Mouse (Mus musculus) MEL (cell line): ENCODE data around the gene Tead1. TPM values are rescaled to one million over a fixed set of nuclear protein-coding genes. Genes with fewer than 3 reads are reported as not detected.

ENCODE experiments used
- DNase-seq: peaks from one replicate; pipeline ENCODE4 v3.0.0; 2011; ENCODE audit warnings: low read depth, low spot score
- H3K27ac ChIP-seq: 2 replicates; pipeline ENCODE4 v1.5.1; 2012; ENCODE audit warnings: low read depth, mild to moderate bottlenecking, control low read depth, low read length, moderate library complexity; ENCODE audit not compliant: control insufficient read depth
- H3K27me3 ChIP-seq, 2 experiments: fragments of 150-350 bp in 1 of 2; sonication (generic) in 1 of 2; 2 replicates each; pipeline ENCODE4 v1.6.1; 2012; ENCODE audit warnings: low read length in 2 of 2, mild to moderate bottlenecking in 2 of 2, improper control_type of control experiment in 1 of 2, moderate library complexity in 1 of 2; ENCODE audit not compliant: insufficient read depth in 2 of 2, control insufficient read depth in 1 of 2
- H3K36me3 ChIP-seq, 2 experiments: 2 replicates each; pipeline ENCODE4 v1.6.1; 2012 to 2014; ENCODE audit warnings: low read length in 2 of 2, improper control_type of control experiment in 1 of 2, inconsistent platforms in 1 of 2, mild to moderate bottlenecking in 1 of 2; ENCODE audit not compliant: insufficient read depth in 2 of 2, control insufficient read depth in 1 of 2
- H3K4me1 ChIP-seq, 2 experiments: fragments of 150-350 bp in 1 of 2; sonication (generic) in 1 of 2; 2 replicates each; pipeline ENCODE4 v1.6.1; 2012; ENCODE audit warnings: low read length in 2 of 2, improper control_type of control experiment in 1 of 2, mild to moderate bottlenecking in 1 of 2; ENCODE audit not compliant: insufficient read depth in 2 of 2, control insufficient read depth in 1 of 2
- H3K4me3 ChIP-seq, 2 experiments: fragments of 150-350 bp in 1 of 2; sonication (generic) in 1 of 2; 2 replicates each; pipeline ENCODE4 v1.5.1; 2012; ENCODE audit warnings: low read depth in 2 of 2, low read length in 2 of 2, mild to moderate bottlenecking in 2 of 2, moderate library complexity in 2 of 2, control low read depth in 1 of 2, improper control_type of control experiment in 1 of 2; ENCODE audit not compliant: control insufficient read depth in 1 of 2, insufficient read depth in 1 of 2
- H3K79me2 ChIP-seq: 2 replicates; pipeline ENCODE4 v1.6.1; 2012; ENCODE audit warnings: mild to moderate bottlenecking, low read length, moderate library complexity; ENCODE audit not compliant: control insufficient read depth, poor library complexity, insufficient read depth
- H3K9ac ChIP-seq: 2 replicates; pipeline ENCODE4 v1.6.1; 2012; ENCODE audit warnings: low read depth, mild to moderate bottlenecking, control low read depth, low read length, moderate library complexity; ENCODE audit not compliant: control insufficient read depth, poor library complexity, severe bottlenecking
- H3K9me3 ChIP-seq: fragments of 150-350 bp; sonication (generic); replicated peaks from 2 replicates; pipeline ENCODE4 v1.6.1; 2012; ENCODE audit warnings: mild to moderate bottlenecking, low read length, improper control_type of control experiment, moderate library complexity; ENCODE audit not compliant: insufficient read depth
- BHLHE40 ChIP-seq: IDR thresholded peaks from 2 replicates; pipeline ENCODE4 v1.6.1; 2012; ENCODE audit warnings: low read depth, mild to moderate bottlenecking, inconsistent platforms, low read length, improper control_type of control experiment, borderline replicate concordance
- CHD1 ChIP-seq: IDR thresholded peaks from 2 replicates; pipeline ENCODE4 v1.6.1; 2012; ENCODE audit warnings: low read depth, mild to moderate bottlenecking, inconsistent platforms, low read length, improper control_type of control experiment
- EP300 ChIP-seq, 2 experiments: IDR thresholded peaks; 2 replicates each; pipeline ENCODE4 v1.6.1; 2011; ENCODE audit warnings: improper control_type of control experiment in 2 of 2, low read length in 2 of 2, low read depth in 1 of 2, mild to moderate bottlenecking in 1 of 2
- ETS1 ChIP-seq: IDR thresholded peaks from 2 replicates; pipeline ENCODE4 v1.6.1; 2012; ENCODE audit warnings: low read depth, mild to moderate bottlenecking, inconsistent platforms, low read length, improper control_type of control experiment, moderate library complexity
- GABPA ChIP-seq: IDR thresholded peaks from 2 replicates; pipeline ENCODE4 v1.6.1; 2012; ENCODE audit warnings: low read depth, mild to moderate bottlenecking, inconsistent platforms, low read length, improper control_type of control experiment, moderate library complexity
- GATA1 ChIP-seq: IDR thresholded peaks from 2 replicates; pipeline ENCODE4 v1.6.1; 2011; ENCODE audit warnings: low read depth, low read length, improper control_type of control experiment
- HCFC1 ChIP-seq: IDR thresholded peaks from 2 replicates; pipeline ENCODE4 v1.6.1; 2012; ENCODE audit warnings: low read depth, mild to moderate bottlenecking, inconsistent platforms, low read length, improper control_type of control experiment, moderate library complexity
- MAZ ChIP-seq: IDR thresholded peaks from 2 replicates; pipeline ENCODE4 v1.6.1; 2012; ENCODE audit warnings: low read depth, mild to moderate bottlenecking, inconsistent platforms, low read length, improper control_type of control experiment
- POLR2A ChIP-seq, 2 experiments: IDR thresholded peaks; 2 replicates each; pipeline ENCODE4 v1.6.1; 2011 to 2012; ENCODE audit warnings: low read length in 2 of 2, mild to moderate bottlenecking in 2 of 2, control low read depth in 1 of 2, improper control_type of control experiment in 1 of 2, low read depth in 1 of 2, moderate library complexity in 1 of 2; ENCODE audit not compliant: control insufficient read depth in 1 of 2, insufficient read depth in 1 of 2, poor library complexity in 1 of 2
- POLR2AphosphoS5 ChIP-seq: IDR thresholded peaks from 2 replicates; pipeline ENCODE4 v1.6.1; 2012; ENCODE audit warnings: low read depth, borderline replicate concordance, mild to moderate bottlenecking, inconsistent platforms, low read length, moderate library complexity, mixed read lengths
- RAD21 ChIP-seq: IDR thresholded peaks from 2 replicates; pipeline ENCODE4 v1.6.1; 2011; ENCODE audit warnings: mild to moderate bottlenecking, low read depth, low read length, improper control_type of control experiment
- RCOR1 ChIP-seq: IDR thresholded peaks from 2 replicates; pipeline ENCODE4 v1.6.1; 2012; ENCODE audit warnings: low read depth, mild to moderate bottlenecking, inconsistent platforms, low read length, improper control_type of control experiment
- SMC3 ChIP-seq: IDR thresholded peaks from 2 replicates; pipeline ENCODE4 v1.6.1; 2011; ENCODE audit warnings: low read depth, low read length, improper control_type of control experiment
- TAL1 ChIP-seq: IDR thresholded peaks from 2 replicates; pipeline ENCODE4 v1.6.1; 2012; ENCODE audit warnings: mild to moderate bottlenecking, inconsistent platforms, low read length, moderate library complexity, mixed read lengths
- TBP ChIP-seq: IDR thresholded peaks from 2 replicates; pipeline ENCODE4 v1.8.0; 2011; ENCODE audit warnings: low read depth, low read length, improper control_type of control experiment
- TCF12 ChIP-seq: IDR thresholded peaks from 2 replicates; pipeline ENCODE4 v1.6.1; 2014; ENCODE audit warnings: low read depth, mild to moderate bottlenecking, inconsistent platforms, low read length, improper control_type of control experiment, moderate library complexity
- UBTF ChIP-seq: IDR thresholded peaks from 2 replicates; pipeline ENCODE4 v1.6.1; 2012; ENCODE audit warnings: low read depth, mild to moderate bottlenecking, inconsistent platforms, low read length, improper control_type of control experiment, moderate library complexity, borderline replicate concordance; ENCODE audit not compliant: insufficient read depth
- USF1 ChIP-seq: IDR thresholded peaks from 2 replicates; pipeline ENCODE4 v1.6.1; 2014; ENCODE audit warnings: low read depth, mild to moderate bottlenecking, inconsistent platforms, low read length, improper control_type of control experiment, moderate library complexity
- ZC3H11A ChIP-seq: IDR thresholded peaks from 2 replicates; pipeline ENCODE4 v1.6.1; 2012; ENCODE audit warnings: low read depth, mild to moderate bottlenecking, inconsistent platforms, low read length, improper control_type of control experiment
- ZKSCAN1 ChIP-seq: IDR thresholded peaks from 2 replicates; pipeline ENCODE4 v1.6.1; 2012; ENCODE audit warnings: low read depth, mild to moderate bottlenecking, inconsistent platforms, low read length, improper control_type of control experiment, moderate library complexity
- ZNF384 ChIP-seq: IDR thresholded peaks from 2 replicates; pipeline ENCODE4 v1.6.1; 2012; ENCODE audit warnings: low read depth, mild to moderate bottlenecking, inconsistent platforms, low read length, improper control_type of control experiment
- polyA plus RNA-seq, 2 experiments: library from polyadenylated mRNA; stranded (reverse) in 1 of 2; unstranded in 1 of 2; fragments of >175 nt in 1 of 2; fragments of >200 nt in 1 of 2; gene quantifications; 2 replicates each; pipeline versions ENCODE4 v1.2.1 to v1.2.4; 2012; ENCODE audit warnings: low replicate concordance in 2 of 2, low read depth in 1 of 2; ENCODE audit not compliant: insufficient read length in 2 of 2, insufficient read depth in 1 of 2, missing spikeins in 1 of 2
- total RNA-seq: library from RNA; depleted of rRNA; stranded (reverse); fragments of 300-350 nt; gene quantifications from 2 replicates; pipeline ENCODE4 v1.2.3, GENCODE M21; 2012

Gene Tead1
- total and polyA plus RNA-seq, 3 experiments, result not detected

DNA sequence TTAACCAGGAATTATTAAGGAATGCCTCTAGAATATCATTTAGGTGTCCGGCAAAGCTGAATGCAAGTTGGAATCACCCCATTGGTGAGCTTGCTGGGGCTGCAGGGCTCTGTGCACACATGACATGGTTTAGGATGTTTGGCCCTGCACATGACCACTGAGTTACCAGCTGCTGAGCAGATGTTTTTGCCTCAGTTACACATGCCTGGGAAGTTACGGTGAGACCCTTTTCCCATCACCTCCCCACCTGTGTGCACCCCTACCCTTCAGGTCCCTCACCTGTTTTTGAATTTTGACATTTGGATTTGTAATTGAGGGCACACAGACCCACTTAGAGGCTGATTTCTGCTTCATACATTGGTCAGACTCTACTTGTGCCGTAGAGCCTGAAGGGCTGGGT is 6.9 kb downstream of the Tead1 start:
- H3K36me3 ChIP-seq, result no peaks in the 10 kb centered on the region
- no peaks in the 10 kb centered on the region for H3K79me2 ChIP-seq
- TF ChIP-seq ZNF384 (no peak), BHLHE40 (no peak), EP300 (IDR thresholded peaks at IDR 0.05; ENCODE audit: low read depth in 1 of 2, low read length in 2 of 2) (no peak), GABPA (no peak), RAD21 (no peak)
- H3K4me1 ChIP-seq, result no peaks in the 10 kb centered on the region
- DNase-seq, result no peak
- H3K4me3 ChIP-seq, result no peak overlapping the region
- H3K27me3 ChIP-seq, result no peaks in the 10 kb centered on the region
- H3K9ac ChIP-seq, result no peak overlapping the region
- H3K9me3 ChIP-seq, result no peaks in the 10 kb centered on the region
- no peak overlapping the region for H3K27ac ChIP-seq

DNA sequence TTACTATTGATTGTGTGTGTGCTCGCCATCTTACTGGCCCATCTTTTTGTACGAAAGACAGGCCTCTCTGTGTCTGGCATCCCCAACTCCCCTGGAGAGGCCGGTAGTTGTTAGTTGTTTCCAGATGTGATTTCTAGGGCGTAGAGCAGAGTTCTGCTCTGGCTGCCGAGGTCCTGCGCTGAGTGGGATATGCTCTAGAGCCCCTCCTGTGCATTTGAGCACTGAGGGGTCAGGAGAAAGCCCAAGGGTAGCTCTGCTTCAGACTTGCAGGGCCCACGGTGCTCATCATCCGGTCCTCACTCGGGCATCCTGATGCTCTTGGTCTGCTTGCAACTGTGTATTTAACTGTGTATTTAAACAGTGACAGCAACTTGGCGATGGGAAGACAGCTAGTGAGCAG is 7.5 kb downstream of the Tead1 start:
- Histone ChIP-seq H3K27ac (no peak overlapping the region), H3K36me3 (no peaks in the 10 kb centered on the region), H3K9ac (no peak overlapping the region), H3K4me1 (no peaks in the 10 kb centered on the region), H3K9me3 (no peaks in the 10 kb centered on the region), H3K4me3 (no peak overlapping the region), H3K27me3 (no peaks in the 10 kb centered on the region), H3K79me2 (no peaks in the 10 kb centered on the region)
- no peak for DNase-seq
- no peak for TF ChIP-seq ETS1
- no peak for TF ChIP-seq UBTF
- TF ChIP-seq ZKSCAN1, result no peak
- no peak for TF ChIP-seq TBP
- no peak for TF ChIP-seq BHLHE40
- TF ChIP-seq TCF12, result no peak
- TF ChIP-seq GATA1, result no peak
- no peak for TF ChIP-seq POLR2AphosphoS5
- TF ChIP-seq POLR2A (IDR thresholded peaks at IDR 0.05; ENCODE audit: control insufficient read depth in 1 of 2, insufficient read depth in 1 of 2, low read depth in 1 of 2, low read length in 2 of 2, poor library complexity in 1 of 2), result no peak
- no peak for TF ChIP-seq CHD1
- TF ChIP-seq RAD21, result no peak
- no peak for TF ChIP-seq RCOR1
- TF ChIP-seq GABPA, result no peak
- TF ChIP-seq TAL1, result no peak
- no peak for TF ChIP-seq USF1
- TF ChIP-seq HCFC1, result no peak
- no peak for TF ChIP-seq SMC3
- no peak for TF ChIP-seq MAZ
- TF ChIP-seq ZC3H11A, result no peak
